Mouse (Mus musculus) lung, postnatal 0 days (tissue): ENCODE data around the gene Hnf4a. TPM values are rescaled to one million over a fixed set of nuclear protein-coding genes. Genes with fewer than 3 reads are reported as not detected.
A peak's percentile ranks its signal among the peaks of the same experiment; 100 is the strongest.

ENCODE experiments used
- ATAC-seq: fragments of 200-750 bp; cut with Nextera tagmentation; 2 replicates; pipeline ENCODE4 v1.8.0; 2017; ENCODE audit warnings: moderate library complexity
- DNase-seq: peaks from one replicate; pipeline ENCODE4 v3.0.0-alpha.2; 2016; ENCODE audit warnings: low spot score
- H3K27ac ChIP-seq: fragments of 300-500 bp; sonication (generic); 2 replicates; pipeline ENCODE4 v1.5.1; 2014; ENCODE audit warnings: antibody characterized with exemption, mild to moderate bottlenecking, low read length, mixed read lengths
- H3K27me3 ChIP-seq: fragments of 300-500 bp; sonication (generic); replicated peaks from 2 replicates; pipeline ENCODE4 v1.6.1; 2014; ENCODE audit warnings: low read length, mixed read lengths; ENCODE audit not compliant: insufficient read depth
- H3K36me3 ChIP-seq: fragments of 300-500 bp; sonication (generic); 2 replicates; pipeline ENCODE4 v1.6.1; 2014; ENCODE audit warnings: low read length, mixed read lengths; ENCODE audit not compliant: insufficient read depth
- H3K4me1 ChIP-seq: fragments of 300-500 bp; sonication (generic); 2 replicates; pipeline ENCODE4 v1.6.1; 2014; ENCODE audit warnings: antibody characterized with exemption, low read depth, low read length, mixed read lengths; ENCODE audit not compliant: insufficient read depth
- H3K4me2 ChIP-seq: fragments of 300-500 bp; sonication (generic); replicated peaks from 2 replicates; pipeline ENCODE4 v1.6.1; 2014; ENCODE audit warnings: low read depth, mild to moderate bottlenecking, low read length, moderate library complexity, mixed read lengths
- H3K4me3 ChIP-seq: fragments of 300-500 bp; sonication (generic); 2 replicates; pipeline ENCODE4 v1.5.1; 2014; ENCODE audit warnings: low read depth, low read length
- H3K9ac ChIP-seq: fragments of 300-500 bp; sonication (generic); replicated peaks from 2 replicates; pipeline ENCODE4 v1.6.1; 2014; ENCODE audit warnings: low read depth, mild to moderate bottlenecking
- H3K9me3 ChIP-seq: fragments of 300-500 bp; sonication (generic); 2 replicates; pipeline ENCODE4 v1.6.1; 2016; ENCODE audit warnings: low read length, mixed read lengths
- CTCF ChIP-seq: IDR thresholded peaks from 2 replicates; pipeline ENCODE4 v1.5.1; 2016; ENCODE audit warnings: antibody characterized with exemption, mild to moderate bottlenecking
- EP300 ChIP-seq: IDR thresholded peaks from 2 replicates; pipeline ENCODE4 v1.6.1; 2016; ENCODE audit warnings: antibody characterized with exemption, mild to moderate bottlenecking, control low read depth
- WGBS: fragments of 180-500 bp; shearing (Covaris S2); extraction: QIAGEN DNeasy Blood & Tissue Kit; methylation state at CpG from one replicate; pipeline ENCODE4 v1.1.7; 2014; 5-methylcytosine and 5-hydroxymethylcytosine counted together
- polyA plus RNA-seq: library from polyadenylated mRNA; unstranded; fragments of >200 nt; fragmentation: Nextera tagmentation; extraction: Ambion mirVana; gene quantifications from 2 replicates; pipeline ENCODE4 v1.2.1, GENCODE M21; 2015

Hnf4a gene
- polyA plus RNA-seq, 1 experiment from 2014 or later = 0.23 TPM

- peak; percentile 24 for DNase-seq
- TF ChIP-seq CTCF (peak; percentile 46), EP300 (no peak)
- ATAC-seq = peak; percentile 43; the same call in 1 of the 2 replicates
- H3K4me2 ChIP-seq = no peak overlapping the region
- H3K9me3 ChIP-seq = no peaks in the 10 kb centered on the region
- H3K4me3 ChIP-seq = no peak overlapping the region
- no peaks in the 10 kb centered on the region; the same call in 1 of the 2 replicates for H3K4me1 ChIP-seq
- H3K27ac ChIP-seq = no peak overlapping the region
- H3K27me3 ChIP-seq = no peaks in the 10 kb centered on the region; the same call in 1 of the 2 replicates
- H3K36me3 ChIP-seq = no peaks in the 10 kb centered on the region
- no peak overlapping the region for H3K9ac ChIP-seq
- 3% methylated on average over 21 of the region's 21 CpGs for WGBS
Measured at GRCm38 (mm10) chr2:163481539-163482029, 25.0 kb upstream of the Hnf4a start.

- no peak for TF ChIP-seq CTCF
- no peak for TF ChIP-seq EP300
- no peak overlapping the region for H3K9ac ChIP-seq
- no peaks in the 10 kb centered on the region for H3K4me1 ChIP-seq
- no peaks in the 10 kb centered on the region for H3K27me3 ChIP-seq
- no peak overlapping the region for H3K27ac ChIP-seq
- H3K36me3 ChIP-seq = no peaks in the 10 kb centered on the region
- WGBS = 77% methylated on average over 3 of the region's 3 CpGs
- no peak overlapping the region for H3K4me3 ChIP-seq
- no peaks in the 10 kb centered on the region for H3K9me3 ChIP-seq
- no peak overlapping the region for H3K4me2 ChIP-seq
- DNase-seq (no peak), ATAC-seq (no peak)
Measured at GRCm38 (mm10) chr2:163487360-163487759, 19.2 kb upstream of the Hnf4a start.

- Histone ChIP-seq H3K36me3 (no peaks in the 10 kb centered on the region), H3K9ac (no peak overlapping the region), H3K4me3 (no peak overlapping the region), H3K4me2 (no peak overlapping the region), H3K27me3 (no peaks in the 10 kb centered on the region), H3K9me3 (no peaks in the 10 kb centered on the region), H3K27ac (no peak overlapping the region), H3K4me1 (no peaks in the 10 kb centered on the region)
- ATAC-seq (no peak), DNase-seq (no peak)
- 38% methylated on average over 5 of the region's 5 CpGs for WGBS
- TF ChIP-seq CTCF (no peak), EP300 (no peak)
Measured at GRCm38 (mm10) chr2:163489725-163490291, 16.8 kb upstream of the Hnf4a start.

GRCm38 (mm10) chr2:163490656-163491055 is 16.0 kb upstream of the Hnf4a start:
- H3K4me3 ChIP-seq = no peak overlapping the region
- TF ChIP-seq CTCF = no peak
- no peak for TF ChIP-seq EP300
- H3K36me3 ChIP-seq = no peaks in the 10 kb centered on the region
- ATAC-seq = no peak
- no peaks in the 10 kb centered on the region for H3K27me3 ChIP-seq
- H3K9me3 ChIP-seq = no peaks in the 10 kb centered on the region
- no peak for DNase-seq
- H3K27ac ChIP-seq = no peak overlapping the region
- H3K9ac ChIP-seq = no peak overlapping the region
- no peak overlapping the region for H3K4me2 ChIP-seq
- 89% methylated on average over 17 of the region's 17 CpGs for WGBS
- no peaks in the 10 kb centered on the region for H3K4me1 ChIP-seq

GRCm38 (mm10) chr2:163491351-163491750 is 15.3 kb upstream of the Hnf4a start:
- H3K4me2 ChIP-seq = no peak overlapping the region
- no peak overlapping the region for H3K9ac ChIP-seq
- ATAC-seq (no peak), DNase-seq (no peak)
- no peak overlapping the region for H3K27ac ChIP-seq
- H3K9me3 ChIP-seq = no peaks in the 10 kb centered on the region
- H3K27me3 ChIP-seq = no peaks in the 10 kb centered on the region
- no peaks in the 10 kb centered on the region for H3K4me1 ChIP-seq
- TF ChIP-seq CTCF (no peak), EP300 (no peak)
- 47% methylated on average over 7 of the region's 7 CpGs for WGBS
- no peak overlapping the region for H3K4me3 ChIP-seq
- no peaks in the 10 kb centered on the region for H3K36me3 ChIP-seq

- 62% methylated on average over 5 of the region's 5 CpGs for WGBS
- ATAC-seq (no peak), DNase-seq (no peak)
- H3K4me1 ChIP-seq = no peaks in the 10 kb centered on the region
- no peak within 1 kb of the TSS for H3K27ac ChIP-seq
- no peaks in the 10 kb centered on the region for H3K9me3 ChIP-seq
- no peaks in the 10 kb centered on the region for H3K36me3 ChIP-seq
- no peak within 1 kb of the TSS for H3K4me3 ChIP-seq
- no peak within 1 kb of the TSS for H3K9ac ChIP-seq
- no peaks in the 10 kb centered on the region for H3K27me3 ChIP-seq
- H3K4me2 ChIP-seq = no peak within 1 kb of the TSS
- no peak for TF ChIP-seq EP300
- no peak for TF ChIP-seq CTCF
Measured at GRCm38 (mm10) chr2:163492018-163492417, 14.6 kb upstream of the Hnf4a start, which contains the start of gene R3hdml. Gene R3hdml, plus strand, starts transcription at chr2:163492318.
